Mouse (Mus musculus): Measurements from ENCODE around the gene Eif4b.

Gene Eif4b

DNA sequence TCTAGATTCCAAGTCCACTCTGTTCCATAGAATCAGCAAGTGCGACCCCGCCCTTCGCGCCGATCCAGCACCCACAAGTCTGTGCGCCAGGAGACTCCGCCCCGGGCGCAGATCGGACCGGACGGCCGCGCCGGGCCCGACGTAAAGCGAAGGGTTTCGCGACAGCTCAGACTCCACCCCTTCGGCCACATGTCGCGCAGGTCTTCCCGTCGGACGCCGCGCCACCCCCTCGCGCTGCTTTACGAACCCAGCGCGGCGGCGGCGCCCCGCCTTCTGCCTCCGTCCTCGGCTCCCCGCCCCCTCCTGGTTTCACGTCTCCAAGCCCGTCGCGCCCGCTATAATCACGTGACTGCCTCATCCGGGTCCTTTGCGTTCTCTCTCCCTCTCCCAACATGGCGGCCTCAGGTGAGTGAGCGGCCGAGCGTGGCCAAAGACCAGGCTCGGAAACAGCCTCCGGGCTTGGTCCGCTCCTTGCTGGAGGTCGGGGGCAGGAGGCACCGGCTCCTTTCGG, at the start of gene Eif4b:
Gene Eif4b (plus strand): TSS at position 215 of the 511 bp plus-strand sequence.
- DNase-seq: peak; percentile 99

DNA sequence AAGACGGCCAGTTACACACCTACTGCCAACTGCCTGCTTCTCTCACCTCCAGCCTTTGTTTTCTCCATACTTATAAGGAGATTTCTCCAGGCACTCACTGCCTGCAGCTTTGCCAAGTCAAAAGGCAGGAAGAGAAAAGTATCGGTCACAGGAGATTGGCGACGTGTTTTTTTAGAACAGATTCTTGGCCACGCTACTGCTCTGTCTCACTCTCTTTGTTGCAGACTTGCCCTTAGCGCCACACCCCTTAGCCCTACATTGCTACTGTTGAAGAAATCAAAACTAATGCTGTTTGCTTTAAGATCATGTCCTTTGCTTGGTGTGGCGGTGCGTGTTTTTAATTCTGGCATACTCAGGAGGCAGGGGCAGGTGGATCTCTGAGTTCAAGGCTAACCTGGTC, 49.7 kb upstream of the Eif4b start:
- no peak for DNase-seq

- DNase-seq: peak; percentile 57
These were observed 48.3 kb upstream of the Eif4b start for GRCm38 (mm10) chr15:102025136-102025872.

DNA sequence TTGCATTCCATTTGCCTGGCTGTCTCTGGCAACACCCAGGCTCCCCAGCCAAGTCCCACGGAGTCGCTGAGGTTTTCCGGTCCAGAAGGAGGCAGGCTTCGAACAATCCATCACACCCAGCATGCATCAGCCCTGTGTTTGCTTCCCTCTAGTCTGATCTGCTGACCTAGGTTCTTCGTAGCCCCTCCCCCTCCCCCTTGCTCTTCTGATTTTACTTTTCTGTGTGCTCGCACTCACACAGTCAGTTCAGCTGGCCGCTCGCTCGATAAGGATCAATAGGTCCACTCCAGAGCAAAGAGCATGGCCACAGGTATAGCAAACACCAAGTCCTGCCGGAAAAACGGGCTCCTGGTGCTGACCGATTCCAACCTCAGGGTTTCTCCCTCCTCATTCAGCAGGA, 47.1 kb upstream of the Eif4b start:
- no peak for DNase-seq

- peak; percentile 30 for DNase-seq
These were observed 45.5 kb upstream of the Eif4b start, which contains the start of gene Krt18 for GRCm38 (mm10) chr15:102028040-102028439. TSS of gene Krt18 (plus strand) at chr15:102028180.

DNA sequence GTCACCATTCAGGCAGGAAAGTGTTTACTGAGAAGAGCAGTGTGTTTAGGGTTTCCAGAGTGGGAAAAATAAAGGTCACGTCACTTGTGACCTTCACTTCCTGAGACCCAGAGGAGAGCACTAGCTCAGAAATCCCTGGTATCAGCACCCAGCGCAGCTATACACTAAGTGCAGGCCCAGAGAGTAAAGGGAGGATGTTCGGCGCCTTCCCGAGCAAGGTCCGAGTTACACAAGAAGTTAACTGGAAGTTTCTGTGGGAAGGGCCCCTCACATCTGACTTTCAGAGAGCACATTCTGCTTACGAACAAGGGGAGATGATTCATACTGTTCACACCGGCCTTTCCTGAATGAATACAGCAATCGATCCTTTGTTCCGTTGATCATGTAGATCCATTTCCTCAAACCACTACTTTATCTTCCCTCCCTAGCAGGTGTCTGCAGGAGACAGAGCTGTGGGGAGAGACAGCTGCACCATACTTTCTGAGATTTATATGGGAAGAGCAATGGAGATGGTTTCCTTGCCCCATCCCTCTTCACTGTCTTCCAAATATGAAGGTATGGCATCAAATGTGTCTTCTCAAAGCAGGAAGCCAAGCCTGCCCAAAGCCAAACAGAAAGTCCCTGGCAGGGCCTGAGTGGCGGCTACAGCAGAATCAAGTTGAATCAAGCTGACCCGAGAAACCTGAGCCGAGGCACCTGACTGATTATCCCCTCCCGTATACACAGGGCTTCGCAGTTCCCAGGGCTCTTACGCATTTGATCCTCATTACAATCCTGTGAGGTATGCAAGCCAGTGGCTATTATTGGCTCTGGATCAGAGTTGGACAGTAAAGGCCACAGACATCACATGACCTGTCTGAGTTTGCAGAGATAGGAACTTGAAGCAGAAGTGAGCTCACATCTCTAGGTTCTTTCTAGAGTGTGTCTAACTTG, 39.2 kb upstream of the Eif4b start:
- peak; percentile 51 for DNase-seq

DNA sequence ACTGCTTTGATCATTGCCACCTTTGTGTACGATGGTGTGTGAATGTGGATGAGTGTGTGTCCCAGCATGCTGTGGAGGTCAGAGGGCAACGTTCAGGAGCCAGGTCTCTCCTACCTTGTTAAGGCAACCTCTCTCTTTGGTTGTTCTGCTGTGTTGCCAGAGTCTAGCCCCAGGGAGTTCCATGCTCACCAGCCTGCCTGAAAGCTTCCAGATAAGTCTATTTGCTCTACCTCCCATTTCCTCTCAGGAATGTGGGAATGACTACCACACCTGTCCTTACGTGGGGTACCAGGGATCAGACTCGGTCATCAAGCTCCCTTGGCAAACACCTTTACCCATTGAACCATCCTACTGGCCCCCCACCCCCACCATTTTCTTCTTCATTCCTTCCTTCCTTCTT, 33.3 kb upstream of the Eif4b start:
- DNase-seq: no peak

- DNase-seq: no peak
These were observed 31.6 kb upstream of the Eif4b start for GRCm38 (mm10) chr15:102041951-102042350.

DNA sequence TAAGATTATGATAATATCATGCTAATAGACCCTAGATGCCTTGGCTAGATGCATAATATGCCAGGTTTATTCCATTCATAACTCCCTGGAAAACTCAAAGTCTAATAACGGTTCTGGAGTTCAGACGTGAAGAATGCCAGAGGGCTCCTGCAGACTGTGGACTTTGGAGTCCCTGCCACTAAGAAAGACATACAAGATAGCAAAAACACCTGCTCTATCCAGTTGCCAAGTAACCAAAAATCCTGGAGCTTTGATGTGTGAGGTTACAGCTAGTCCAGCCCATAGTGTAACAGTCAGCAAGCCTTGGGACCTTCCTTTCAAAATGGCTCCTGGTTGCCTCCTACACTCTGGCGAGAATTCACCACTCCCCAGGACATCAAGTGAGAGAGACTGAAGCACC, 28.8 kb upstream of the Eif4b start:
- DNase-seq: no peak

- no peak for DNase-seq
These were observed 27.9 kb upstream of the Eif4b start for GRCm38 (mm10) chr15:102045691-102046090.

- DNase-seq: no peak
These were observed 25.6 kb upstream of the Eif4b start for GRCm38 (mm10) chr15:102048006-102048405.

DNA sequence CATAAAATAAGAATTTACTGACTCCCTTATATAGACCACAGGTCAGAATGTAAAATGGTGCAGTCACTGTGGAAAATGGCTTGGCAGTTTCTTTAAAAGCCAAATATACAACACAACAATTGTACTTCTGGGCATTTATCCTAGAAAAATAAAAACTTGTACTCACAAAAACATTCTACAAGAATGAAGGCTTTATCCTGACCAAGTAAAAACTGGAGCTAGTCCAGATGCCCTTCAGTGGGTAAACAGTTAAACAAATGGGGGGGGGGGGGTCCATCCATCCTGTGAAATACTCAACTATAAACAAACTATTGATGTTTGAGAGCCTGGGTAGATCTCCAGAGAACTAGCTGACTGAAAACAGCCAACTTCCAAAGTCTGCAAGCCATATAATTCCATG, 23.7 kb upstream of the Eif4b start:
- no peak for DNase-seq

- DNase-seq: peak; percentile 78
These were observed 21.5 kb upstream of the Eif4b start for GRCm38 (mm10) chr15:102051920-102052683.

GRCm38 (mm10) chr15:102056495-102057174, 16.9 kb upstream of the Eif4b start:
- no peak for DNase-seq

DNA sequence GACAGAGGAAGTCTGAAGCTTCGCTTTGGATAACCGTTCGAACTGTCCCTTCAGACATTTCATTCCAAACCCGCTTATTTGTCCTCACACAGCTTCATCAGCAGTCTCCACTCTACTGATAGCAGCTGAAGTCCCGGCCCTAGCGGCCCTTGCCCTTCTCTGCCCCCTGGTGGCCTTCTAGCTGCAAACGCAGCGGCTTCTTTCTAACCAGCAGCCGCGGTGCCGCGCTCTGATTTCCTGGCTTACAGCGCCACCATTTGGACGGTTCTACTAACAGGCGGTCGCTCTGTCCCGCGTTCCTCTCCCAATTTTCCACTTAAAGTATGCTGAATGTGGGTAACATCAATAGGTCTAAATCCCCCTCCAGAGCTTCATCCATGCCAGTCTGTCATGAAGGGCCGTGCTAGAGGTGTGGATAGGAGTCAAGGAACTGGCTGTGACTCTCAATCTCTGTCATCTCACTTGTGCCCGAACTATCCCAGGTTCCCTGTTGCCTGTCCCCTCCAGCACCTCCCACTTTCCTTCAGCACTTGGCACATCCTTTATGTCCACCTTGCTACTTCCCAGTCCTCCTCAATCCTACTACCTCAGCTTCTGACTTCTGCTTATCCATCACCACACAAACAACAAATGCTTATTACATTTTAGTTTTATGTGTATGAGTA, 7.8 kb upstream of the Eif4b start:
- peak; percentile 93 for DNase-seq

DNA sequence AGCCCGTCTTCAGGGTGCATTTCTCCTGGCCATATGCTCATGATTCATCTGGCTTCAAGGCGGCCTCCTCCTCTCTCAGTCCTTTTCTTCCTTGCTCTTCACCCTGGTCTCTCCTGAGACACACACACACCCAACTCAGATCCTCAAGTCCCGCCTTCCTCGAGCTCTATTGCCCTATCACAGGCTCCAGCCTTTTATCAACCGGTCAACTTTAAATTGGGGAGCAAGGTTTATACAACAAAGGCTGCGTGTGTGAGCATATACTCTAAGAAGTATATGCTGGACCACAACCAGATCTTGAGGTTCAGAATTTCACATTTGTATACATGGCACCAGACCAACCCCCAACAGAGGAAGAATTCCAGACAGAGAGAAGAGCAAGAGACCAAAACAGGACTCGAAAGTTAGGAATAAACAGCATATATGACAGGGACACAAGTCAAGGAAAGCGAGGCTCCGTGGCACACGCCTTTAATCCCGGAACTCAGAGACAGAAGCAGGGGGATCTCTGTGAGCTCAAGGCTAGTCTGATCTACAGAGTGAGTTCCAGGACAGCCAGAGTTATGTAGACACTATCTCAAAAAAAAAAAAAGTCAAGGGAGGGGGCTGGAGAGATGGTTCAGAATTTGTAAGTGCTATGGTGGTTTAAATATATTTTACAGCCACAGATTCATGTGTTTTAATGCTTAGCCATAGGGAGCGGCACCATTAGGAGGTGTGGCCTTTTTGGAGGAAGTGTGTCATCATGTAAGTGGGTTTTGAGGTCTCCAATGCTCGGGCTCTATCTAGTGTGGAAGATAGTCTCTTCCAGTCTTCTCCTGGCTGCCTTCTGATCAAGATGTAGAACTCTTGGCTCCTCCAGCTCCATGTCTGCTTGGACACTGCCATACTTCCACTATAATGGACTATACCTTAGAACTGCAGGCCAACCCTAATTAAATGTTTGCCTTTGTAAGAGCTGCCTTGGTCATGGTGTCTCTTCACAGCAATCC, 2.8 kb upstream of the Eif4b start:
- DNase-seq: no peak

DNA sequence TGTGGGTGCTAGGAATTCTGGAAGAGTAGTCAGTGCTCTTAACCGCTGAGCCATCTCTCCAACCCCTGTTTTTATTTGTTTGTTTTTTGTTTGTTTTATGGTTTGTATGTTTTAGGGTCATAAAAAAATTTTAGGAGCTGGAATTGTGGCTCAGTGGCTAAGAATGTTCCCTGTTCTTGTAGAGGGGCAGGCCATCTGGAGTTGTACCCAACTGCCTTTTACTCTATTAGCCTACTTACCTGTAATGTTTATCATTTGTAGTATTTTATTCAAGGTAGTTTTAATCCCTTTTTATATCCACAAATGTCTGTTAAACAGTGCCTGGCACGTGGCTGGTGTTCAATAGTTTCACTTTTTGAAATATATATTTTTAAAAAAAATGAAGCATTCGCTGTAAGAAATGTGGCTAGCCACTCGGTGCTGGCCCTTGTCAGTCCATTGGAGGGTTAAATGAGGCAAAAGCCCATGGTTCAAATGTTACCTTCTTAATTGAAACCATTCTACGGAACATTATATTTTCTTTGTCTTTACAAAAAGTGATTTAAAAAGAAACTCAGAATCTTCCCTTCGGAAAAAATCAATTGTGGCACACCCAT, 512 bp upstream of the Eif4b start:
- DNase-seq: no peak

- DNase-seq: no peak
These were observed 628 bp downstream of the Eif4b start for GRCm38 (mm10) chr15:102074070-102074731.

GRCm38 (mm10) chr15:102074876-102075585, 1.5 kb downstream of the Eif4b start:
- no peak for DNase-seq
